Mouse (Mus musculus) liver, embryonic 16.5 days (tissue): Measurements from ENCODE around the gene Hyal3. TPM values are rescaled to one million over a fixed set of nuclear protein-coding genes. Genes with fewer than 3 reads are reported as not detected.

ENCODE experiments used
- ATAC-seq: fragments of 200-750 bp; cut with Nextera tagmentation; 2 replicates; pipeline ENCODE4 v1.8.0; 2017; ENCODE audit warnings: low read depth, mild to moderate bottlenecking, moderate number of reproducible peaks, moderate library complexity
- H3K27ac ChIP-seq: fragments of 300-500 bp; sonication (generic); 2 replicates; pipeline ENCODE4 v1.5.1; 2014; ENCODE audit warnings: mild to moderate bottlenecking, low read length
- H3K27me3 ChIP-seq: fragments of 300-500 bp; sonication (generic); 2 replicates; pipeline ENCODE4 v1.6.1; 2014; ENCODE audit warnings: low read depth, low read length, mixed read lengths; ENCODE audit not compliant: control insufficient read depth, insufficient read depth
- H3K36me3 ChIP-seq: fragments of 300-500 bp; sonication (generic); 2 replicates; pipeline ENCODE4 v1.6.1; 2014; ENCODE audit warnings: mild to moderate bottlenecking; ENCODE audit not compliant: control insufficient read depth, insufficient read depth
- H3K4me1 ChIP-seq: fragments of 300-500 bp; sonication (generic); 2 replicates; pipeline ENCODE4 v1.6.1; 2014; ENCODE audit warnings: low read depth, low read length, mixed read lengths; ENCODE audit not compliant: control insufficient read depth
- H3K4me2 ChIP-seq: fragments of 300-500 bp; sonication (generic); 2 replicates; pipeline ENCODE4 v1.6.1; 2014; ENCODE audit warnings: low read depth, low read length, mixed read lengths
- H3K4me3 ChIP-seq: fragments of 300-500 bp; sonication (generic); 2 replicates; pipeline ENCODE4 v1.5.1; 2014; ENCODE audit warnings: low read depth, mild to moderate bottlenecking, low read length
- H3K9ac ChIP-seq: fragments of 300-500 bp; sonication (generic); 2 replicates; pipeline ENCODE4 v1.6.1; 2014; ENCODE audit warnings: low read depth, low read length
- H3K9me3 ChIP-seq: fragments of 300-500 bp; sonication (generic); replicated peaks from 2 replicates; pipeline ENCODE4 v1.6.1; 2016; ENCODE audit warnings: low read length; ENCODE audit not compliant: control insufficient read depth
- WGBS: fragments of 180-500 bp; shearing (Covaris S2); extraction: QIAGEN DNeasy Blood & Tissue Kit; methylation state at CpG from one replicate; pipeline ENCODE4 v1.1.7; 2014; ENCODE audit not compliant: insufficient replicate concordance; 5-methylcytosine and 5-hydroxymethylcytosine counted together
- polyA plus RNA-seq: library from polyadenylated mRNA; unstranded; fragments of >200 nt; fragmentation: Nextera tagmentation; extraction: Ambion mirVana; gene quantifications from 2 replicates; pipeline ENCODE4 v1.2.1, GENCODE M21; 2015

The Hyal3 gene
- polyA plus RNA-seq, result 0.89 and 0.96 TPM in 2 replicates

DNA sequence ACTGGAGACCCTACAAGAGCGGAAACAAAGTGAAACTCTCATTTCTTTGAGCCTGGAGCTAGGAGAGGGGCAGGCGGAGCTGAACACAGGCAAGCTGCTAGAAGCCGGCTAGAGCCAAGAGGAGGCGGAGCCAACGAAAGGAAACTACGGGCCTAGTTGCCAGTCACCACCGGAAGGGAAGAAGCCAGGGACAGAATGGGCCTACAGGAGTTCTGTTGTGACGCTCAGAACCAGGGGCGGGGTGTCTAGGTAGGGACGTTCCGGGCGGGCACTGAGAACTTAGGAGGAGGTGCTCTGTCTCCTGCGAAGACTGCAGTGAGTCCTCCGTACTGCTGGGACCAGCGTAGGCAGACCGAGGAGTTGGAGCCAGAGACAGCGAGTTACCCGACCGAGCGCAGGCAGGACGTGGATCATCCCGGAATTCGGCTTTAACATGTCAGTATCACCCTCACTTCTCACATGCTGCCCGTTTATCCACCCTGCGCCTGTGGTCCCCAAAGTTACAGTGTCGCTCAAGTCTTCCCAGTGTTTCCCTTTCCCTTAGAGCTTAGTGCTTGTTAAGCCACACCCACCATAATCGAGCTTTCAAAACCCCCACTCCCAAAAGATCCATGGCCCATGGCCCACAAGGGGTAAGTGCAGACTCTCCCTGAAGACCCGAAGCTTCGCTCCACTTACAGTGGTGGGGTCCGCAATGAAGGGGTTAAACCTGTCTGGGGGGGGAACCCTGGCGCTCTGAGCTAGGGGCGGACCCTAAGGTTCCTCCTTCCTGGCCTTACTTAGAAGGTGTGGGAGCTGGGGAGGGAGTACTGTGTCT, at the start of gene Hyal3:
TSS of gene Hyal3 (plus strand) at position 318 of the 817 bp plus-strand sequence.
- H3K4me3 ChIP-seq, result peak within 1 kb of the TSS; percentile 70
- H3K27ac ChIP-seq, result peak within 1 kb of the TSS; percentile 92
- peak within 1 kb of the TSS; percentile 79 for H3K4me2 ChIP-seq
- H3K9ac ChIP-seq, result peak within 1 kb of the TSS; percentile 73
- ATAC-seq, result peak; percentile 79
- no peaks in the 10 kb centered on the region for H3K27me3 ChIP-seq
- under 1% methylated on average over 32 of the region's 32 CpGs for WGBS
- H3K9me3 ChIP-seq, result no peaks in the 10 kb centered on the region
- H3K4me1 ChIP-seq, result peaks cover 49% of the 10 kb centered on the region
- H3K36me3 ChIP-seq, result peaks cover 7% of the 10 kb centered on the region

DNA sequence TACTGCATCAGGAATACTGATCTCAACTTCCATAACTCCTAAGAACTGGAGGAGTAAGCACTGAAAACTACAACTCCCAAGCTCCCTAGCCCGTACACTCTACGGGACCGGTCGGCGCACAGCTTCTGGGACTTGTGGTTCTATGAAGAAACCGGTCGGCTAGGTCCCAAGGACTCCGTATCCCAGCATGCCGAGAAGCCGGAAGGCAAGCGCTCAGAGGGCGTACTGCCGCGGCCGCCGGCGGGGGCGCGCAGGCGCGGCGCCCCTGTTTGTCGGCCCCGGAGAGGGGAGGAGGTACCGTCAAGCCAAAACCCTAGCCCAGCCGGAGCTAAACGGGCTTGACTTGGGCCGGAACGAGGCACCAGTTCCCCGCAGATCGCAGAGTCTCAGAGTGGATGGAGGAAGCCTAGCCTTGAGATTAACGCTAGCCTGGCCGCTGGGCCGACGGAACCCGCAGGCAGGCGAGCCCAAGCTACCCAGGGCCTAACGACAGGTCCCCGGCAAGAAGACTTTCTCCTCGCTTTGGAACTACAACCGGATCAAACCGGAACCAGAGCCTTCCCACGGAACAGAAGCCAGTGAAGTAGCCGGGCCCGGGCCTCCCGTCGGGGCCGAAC, 46.7 kb upstream of the Hyal3 start, which contains the start of gene Tmem115:
TSS of gene Tmem115 (plus strand) at position 155 of the 617 bp plus-strand sequence.
- Histone ChIP-seq H3K9me3 (no peaks in the 10 kb centered on the region), H3K4me3 (peak within 1 kb of the TSS; percentile 89), H3K27me3 (peaks cover 4% of the 10 kb centered on the region; the same call in 1 of the 2 replicates), H3K4me1 (peaks cover 31% of the 10 kb centered on the region), H3K36me3 (peaks cover 12% of the 10 kb centered on the region), H3K4me2 (peak within 1 kb of the TSS; percentile 96), H3K27ac (peak within 1 kb of the TSS; percentile 83), H3K9ac (peak within 1 kb of the TSS; percentile 90)
- 0% methylated on average over 48 of the region's 48 CpGs for WGBS
- peak; percentile 98 for ATAC-seq

DNA sequence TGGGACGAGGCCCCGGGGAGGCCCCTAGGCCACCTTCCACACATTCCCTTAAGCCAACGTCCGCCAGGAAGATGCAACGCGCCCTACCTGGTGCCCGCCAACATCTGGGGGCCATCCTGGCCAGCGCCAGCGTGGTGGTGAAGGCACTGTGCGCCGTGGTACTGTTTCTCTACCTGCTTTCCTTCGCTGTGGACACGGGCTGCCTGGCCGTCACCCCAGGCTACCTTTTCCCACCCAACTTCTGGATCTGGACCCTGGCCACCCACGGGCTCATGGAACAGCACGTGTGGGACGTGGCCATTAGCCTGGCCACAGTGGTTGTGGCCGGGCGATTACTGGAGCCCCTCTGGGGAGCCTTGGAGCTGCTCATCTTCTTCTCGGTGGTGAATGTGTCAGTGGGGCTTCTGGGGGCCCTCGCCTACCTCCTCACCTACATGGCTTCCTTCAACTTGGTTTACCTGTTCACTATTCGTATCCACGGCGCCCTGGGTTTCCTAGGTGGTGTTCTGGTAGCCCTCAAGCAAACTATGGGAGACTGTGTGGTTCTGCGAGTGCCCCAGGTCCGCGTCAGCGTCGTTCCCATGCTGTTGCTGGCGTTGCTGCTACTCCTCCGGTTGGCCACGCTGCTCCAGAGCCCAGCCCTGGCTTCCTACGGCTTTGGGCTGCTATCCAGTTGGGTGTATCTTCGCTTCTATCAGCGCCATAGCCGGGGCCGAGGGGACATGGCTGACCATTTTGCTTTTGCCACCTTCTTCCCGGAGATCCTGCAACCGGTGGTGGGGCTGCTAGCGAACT, 46.0 kb upstream of the Hyal3 start:
- peak overlapping the region; percentile 90 for H3K9ac ChIP-seq
- peak overlapping the region; percentile 96 for H3K4me2 ChIP-seq
- peak overlapping the region; percentile 89 for H3K4me3 ChIP-seq
- H3K9me3 ChIP-seq, result no peaks in the 10 kb centered on the region
- peaks cover 4% of the 10 kb centered on the region; the same call in 1 of the 2 replicates for H3K27me3 ChIP-seq
- peak; percentile 14 for ATAC-seq
- under 1% methylated on average over 40 of the region's 40 CpGs for WGBS
- peak overlapping the region; percentile 83 for H3K27ac ChIP-seq
- peaks cover 16% of the 10 kb centered on the region for H3K36me3 ChIP-seq
- H3K4me1 ChIP-seq, result peaks cover 31% of the 10 kb centered on the region

- Histone ChIP-seq H3K4me3 (no peak overlapping the region), H3K36me3 (peaks cover 20% of the 10 kb centered on the region), H3K27me3 (no peaks in the 10 kb centered on the region), H3K27ac (no peak overlapping the region), H3K9me3 (no peaks in the 10 kb centered on the region), H3K4me2 (no peak overlapping the region), H3K9ac (no peak overlapping the region), H3K4me1 (peaks cover 49% of the 10 kb centered on the region)
- whole genome bisulfite sequencing, result 82% methylated on average over 7 of the region's 7 CpGs
- no peak for ATAC-seq
These were observed 42.4 kb upstream of the Hyal3 start for GRCm38 (mm10) chr9:107538231-107538630.

- Histone ChIP-seq H3K9me3 (no peaks in the 10 kb centered on the region), H3K36me3 (peaks cover 20% of the 10 kb centered on the region), H3K4me3 (no peak overlapping the region), H3K9ac (no peak overlapping the region), H3K27me3 (no peaks in the 10 kb centered on the region), H3K27ac (no peak overlapping the region), H3K4me1 (peaks cover 44% of the 10 kb centered on the region), H3K4me2 (no peak overlapping the region)
- WGBS, result 74% methylated on average over 3 of the region's 3 CpGs
- no peak for ATAC-seq
These were observed 41.9 kb upstream of the Hyal3 start for GRCm38 (mm10) chr9:107538711-107539110.

- peaks cover 41% of the 10 kb centered on the region for H3K4me1 ChIP-seq
- no peaks in the 10 kb centered on the region for H3K27me3 ChIP-seq
- H3K9me3 ChIP-seq, result no peaks in the 10 kb centered on the region
- no peak overlapping the region for H3K4me3 ChIP-seq
- H3K4me2 ChIP-seq, result no peak overlapping the region
- no peak overlapping the region for H3K9ac ChIP-seq
- no peak for ATAC-seq
- peaks cover 20% of the 10 kb centered on the region for H3K36me3 ChIP-seq
- H3K27ac ChIP-seq, result no peak overlapping the region
- WGBS, result 88% methylated on average over 8 of the region's 8 CpGs
These were observed 40.7 kb upstream of the Hyal3 start for GRCm38 (mm10) chr9:107539940-107540339.

DNA sequence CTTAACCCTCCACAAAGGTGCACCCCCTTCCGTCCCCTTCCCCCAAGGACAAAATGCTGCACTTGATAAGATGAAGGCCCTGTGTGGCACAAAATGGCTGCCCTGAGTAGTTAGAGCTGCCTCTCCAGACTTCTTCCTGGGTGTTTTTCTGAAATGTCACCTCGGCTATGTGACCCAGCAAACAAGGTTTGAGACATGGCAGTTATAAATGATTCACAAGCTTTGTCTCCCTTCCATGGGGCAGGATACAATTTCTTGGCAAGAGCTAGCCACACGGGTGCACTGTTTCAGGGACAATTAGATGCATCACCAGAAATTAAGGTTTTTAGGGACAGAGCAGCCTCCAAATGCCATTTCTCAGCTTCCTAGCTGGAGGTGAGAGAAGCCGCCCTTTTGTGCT, 40.2 kb upstream of the Hyal3 start:
- H3K4me2 ChIP-seq, result no peak overlapping the region
- 63% methylated on average over 4 of the region's 4 CpGs for WGBS
- no peak overlapping the region for H3K27ac ChIP-seq
- H3K9me3 ChIP-seq, result no peaks in the 10 kb centered on the region
- ATAC-seq, result no peak
- no peaks in the 10 kb centered on the region for H3K27me3 ChIP-seq
- no peak overlapping the region for H3K9ac ChIP-seq
- peaks cover 20% of the 10 kb centered on the region for H3K36me3 ChIP-seq
- H3K4me3 ChIP-seq, result no peak overlapping the region
- peaks cover 37% of the 10 kb centered on the region for H3K4me1 ChIP-seq

- no peak overlapping the region; the same call in 1 of the 2 replicates for H3K27ac ChIP-seq
- H3K9ac ChIP-seq, result no peak overlapping the region
- 46% methylated on average over 10 of the region's 10 CpGs for WGBS
- ATAC-seq, result no peak
- no peaks in the 10 kb centered on the region for H3K9me3 ChIP-seq
- H3K27me3 ChIP-seq, result no peaks in the 10 kb centered on the region
- H3K4me1 ChIP-seq, result peaks cover 34% of the 10 kb centered on the region
- H3K36me3 ChIP-seq, result peaks cover 20% of the 10 kb centered on the region
- H3K4me2 ChIP-seq, result peak overlapping the region; percentile 84
- H3K4me3 ChIP-seq, result peak overlapping the region; percentile 77
These were observed 39.6 kb upstream of the Hyal3 start for GRCm38 (mm10) chr9:107541005-107541404.
